Mouse (Mus musculus) fat pad, adult 2 months (tissue): ENCODE results near the gene Gm10310.
"Not testable (repeated sequence)": the region's sequence is repeated elsewhere in the genome, so short reads cannot be mapped to it uniquely, and the experiment has no call there.

ENCODE experiments used
- DNase-seq: peaks from one replicate; pipeline ENCODE4 v3.0.0-alpha.2; 2011; ENCODE audit warnings: low read depth, low spot score; ENCODE audit errors: extremely low read depth

The Gm10310 gene

GRCm38 (mm10) chr10:129984962-129985361, at the start of gene Gm10310:
Gm10310 (minus strand) TSS chr10:129985062.
- not testable (repeated sequence) for DNase-seq

- DNase-seq, result no peak
Measured at GRCm38 (mm10) chr10:130030048-130030447, 45.2 kb upstream of the Gm10310 start, which contains the start of gene Olfr821. Olfr821 (plus strand) TSS chr10:130030348.

GRCm38 (mm10) chr10:130012321-130012720, 27.5 kb upstream of the Gm10310 start, which contains the start of gene Olfr820:
Olfr820 (plus strand) TSS chr10:130012621.
- no peak for DNase-seq

- not testable (repeated sequence) for DNase-seq
Measured at GRCm38 (mm10) chr10:130005366-130005765, 20.5 kb upstream of the Gm10310 start.

GRCm38 (mm10) chr10:130004104-130004503, 19.2 kb upstream of the Gm10310 start:
- not testable (repeated sequence) for DNase-seq

- not testable (repeated sequence) for DNase-seq
Measured at GRCm38 (mm10) chr10:129981867-129982266, 3.0 kb downstream of the Gm10310 start.

- not testable (repeated sequence) for DNase-seq
Measured at GRCm38 (mm10) chr10:129976040-129976439, 8.8 kb downstream of the Gm10310 start, which contains the start of gene Olfr247. Olfr247 (minus strand) TSS chr10:129976140.

GRCm38 (mm10) chr10:129972994-129973393, 11.9 kb downstream of the Gm10310 start:
- not testable (repeated sequence) for DNase-seq

- not testable (repeated sequence) for DNase-seq
Measured at GRCm38 (mm10) chr10:129967166-129967565, 17.7 kb downstream of the Gm10310 start, which contains the start of gene Olfr819. Olfr819 (minus strand) TSS chr10:129967266.

GRCm38 (mm10) chr10:129966232-129966631, 18.6 kb downstream of the Gm10310 start:
- DNase-seq, result not testable (repeated sequence)

GRCm38 (mm10) chr10:129949000-129949399, 35.9 kb downstream of the Gm10310 start, which contains the start of gene Olfr818:
Olfr818 (minus strand) TSS chr10:129949100.
- DNase-seq, result no peak
